Mouse (Mus musculus): ENCODE measurements at regions not wholly inside any gene's neighbourhood (a gene's known extent, or its start where the extent isn't known, plus 50 kb on each side); places are given as distances from the start of the nearest gene placed in this dataset.

GRCm38 (mm10) chr12:46507829-46508228 is 310.9 kb downstream of the Nova1 start:
- Histone ChIP-seq H3K9ac (ENCODE audit: low read depth, low read length) (no peak overlapping the region), H3K79me2 (replicated peaks; ENCODE audit: control insufficient read depth, insufficient read depth, low read length) (no peaks in the 10 kb centered on the region), H3K27ac (no peak overlapping the region), H3K36me3 (ENCODE audit: control insufficient read depth, insufficient read depth, low read length) (no peaks in the 10 kb centered on the region), H3K27me3 (ENCODE audit: control insufficient read depth, insufficient read depth, low read length) (no peaks in the 10 kb centered on the region), H3K4me1 (ENCODE audit: control insufficient read depth, insufficient read depth, low read length) (no peaks in the 10 kb centered on the region), H3K4me3 (no peak overlapping the region)
- intact Hi-C loops (cut with DNase I), result no loop called here
- 52% methylated on average over 3 of the region's 3 CpGs for WGBS
- no peak for TF ChIP-seq POLR2A (IDR thresholded peaks at IDR 0.05; ENCODE audit: insufficient read depth, low read depth, low read length)
- no peak for TF ChIP-seq CTCF (IDR thresholded peaks at IDR 0.05)
- no peak for TF ChIP-seq EP300 (IDR thresholded peaks at IDR 0.05; ENCODE audit: insufficient read depth, low read depth, low read length)
- no peak for DNase-seq

GRCm38 (mm10) chr12:46492465-46492864 is 326.3 kb downstream of the Nova1 start:
- Histone ChIP-seq H3K27ac (no peak overlapping the region), H3K4me3 (no peak overlapping the region), H3K4me1 (ENCODE audit: control insufficient read depth, insufficient read depth, low read length) (no peaks in the 10 kb centered on the region), H3K27me3 (ENCODE audit: control insufficient read depth, insufficient read depth, low read length) (no peaks in the 10 kb centered on the region), H3K36me3 (ENCODE audit: control insufficient read depth, insufficient read depth, low read length) (no peaks in the 10 kb centered on the region), H3K9ac (ENCODE audit: low read depth, low read length) (no peak overlapping the region), H3K79me2 (replicated peaks; ENCODE audit: control insufficient read depth, insufficient read depth, low read length) (no peaks in the 10 kb centered on the region)
- WGBS, result 82% methylated on average over 6 of the region's 6 CpGs
- intact Hi-C loops (cut with DNase I), result no loop called here
- no peak for TF ChIP-seq EP300 (IDR thresholded peaks at IDR 0.05; ENCODE audit: insufficient read depth, low read depth, low read length)
- TF ChIP-seq POLR2A (IDR thresholded peaks at IDR 0.05; ENCODE audit: insufficient read depth, low read depth, low read length), result no peak
- no peak for TF ChIP-seq CTCF (IDR thresholded peaks at IDR 0.05)
- DNase-seq, result no peak

- no peak for TF ChIP-seq CTCF (IDR thresholded peaks at IDR 0.05)
- TF ChIP-seq EP300 (IDR thresholded peaks at IDR 0.05; ENCODE audit: insufficient read depth, low read depth, low read length), result no peak
- TF ChIP-seq POLR2A (IDR thresholded peaks at IDR 0.05; ENCODE audit: insufficient read depth, low read depth, low read length), result no peak
- no peak overlapping the region for H3K4me3 ChIP-seq
- intact Hi-C loops (cut with DNase I), result no loop called here
- H3K36me3 ChIP-seq (ENCODE audit: control insufficient read depth, insufficient read depth, low read length), result no peaks in the 10 kb centered on the region
- no peaks in the 10 kb centered on the region for H3K79me2 ChIP-seq (replicated peaks; ENCODE audit: control insufficient read depth, insufficient read depth, low read length)
- no peaks in the 10 kb centered on the region for H3K27me3 ChIP-seq (ENCODE audit: control insufficient read depth, insufficient read depth, low read length)
- DNase-seq, result no peak
- H3K4me1 ChIP-seq (ENCODE audit: control insufficient read depth, insufficient read depth, low read length), result no peaks in the 10 kb centered on the region
- H3K9ac ChIP-seq (ENCODE audit: low read depth, low read length), result no peak overlapping the region
- no peak overlapping the region for H3K27ac ChIP-seq
Measured at GRCm38 (mm10) chr12:46450888-46451287, 367.8 kb downstream of the Nova1 start.

GRCm38 (mm10) chr12:46444644-46445313 is 373.9 kb downstream of the Nova1 start:
- H3K27ac ChIP-seq, result no peak overlapping the region
- no peaks in the 10 kb centered on the region for H3K79me2 ChIP-seq (replicated peaks; ENCODE audit: control insufficient read depth, insufficient read depth, low read length)
- no peak for DNase-seq
- intact Hi-C loops (cut with DNase I), result no loop called here
- H3K9ac ChIP-seq (ENCODE audit: low read depth, low read length), result no peak overlapping the region
- 67% methylated on average over 7 of the region's 7 CpGs for WGBS
- H3K27me3 ChIP-seq (ENCODE audit: control insufficient read depth, insufficient read depth, low read length), result no peaks in the 10 kb centered on the region
- no peaks in the 10 kb centered on the region for H3K4me1 ChIP-seq (ENCODE audit: control insufficient read depth, insufficient read depth, low read length)
- H3K4me3 ChIP-seq, result no peak overlapping the region
- no peaks in the 10 kb centered on the region for H3K36me3 ChIP-seq (ENCODE audit: control insufficient read depth, insufficient read depth, low read length)
- TF ChIP-seq POLR2A (IDR thresholded peaks at IDR 0.05; ENCODE audit: insufficient read depth, low read depth, low read length) (no peak), EP300 (IDR thresholded peaks at IDR 0.05; ENCODE audit: insufficient read depth, low read depth, low read length) (no peak), CTCF (IDR thresholded peaks at IDR 0.05) (no peak)

GRCm38 (mm10) chr12:46419591-46419990 is 399.1 kb downstream of the Nova1 start:
- intact Hi-C loops (cut with DNase I), result no loop called here
- H3K79me2 ChIP-seq (replicated peaks; ENCODE audit: control insufficient read depth, insufficient read depth, low read length), result no peaks in the 10 kb centered on the region
- no peaks in the 10 kb centered on the region for H3K36me3 ChIP-seq (ENCODE audit: control insufficient read depth, insufficient read depth, low read length)
- no peaks in the 10 kb centered on the region for H3K4me1 ChIP-seq (ENCODE audit: control insufficient read depth, insufficient read depth, low read length)
- H3K27me3 ChIP-seq (ENCODE audit: control insufficient read depth, insufficient read depth, low read length), result no peaks in the 10 kb centered on the region
- H3K27ac ChIP-seq, result no peak overlapping the region
- no peak for TF ChIP-seq CTCF (IDR thresholded peaks at IDR 0.05)
- TF ChIP-seq POLR2A (IDR thresholded peaks at IDR 0.05; ENCODE audit: insufficient read depth, low read depth, low read length), result no peak
- TF ChIP-seq EP300 (IDR thresholded peaks at IDR 0.05; ENCODE audit: insufficient read depth, low read depth, low read length), result no peak
- H3K9ac ChIP-seq (ENCODE audit: low read depth, low read length), result no peak overlapping the region
- WGBS, result 65% methylated on average over 4 of the region's 4 CpGs
- no peak overlapping the region for H3K4me3 ChIP-seq
- no peak for DNase-seq

GRCm38 (mm10) chr12:46418990-46419389 is 399.7 kb downstream of the Nova1 start:
- WGBS, result 77% methylated on average over 4 of the region's 4 CpGs
- H3K9ac ChIP-seq (ENCODE audit: low read depth, low read length), result no peak overlapping the region
- H3K36me3 ChIP-seq (ENCODE audit: control insufficient read depth, insufficient read depth, low read length), result no peaks in the 10 kb centered on the region
- TF ChIP-seq POLR2A (IDR thresholded peaks at IDR 0.05; ENCODE audit: insufficient read depth, low read depth, low read length) (no peak), CTCF (IDR thresholded peaks at IDR 0.05) (no peak), EP300 (IDR thresholded peaks at IDR 0.05; ENCODE audit: insufficient read depth, low read depth, low read length) (no peak)
- no peak overlapping the region for H3K27ac ChIP-seq
- H3K4me3 ChIP-seq, result no peak overlapping the region
- no peaks in the 10 kb centered on the region for H3K27me3 ChIP-seq (ENCODE audit: control insufficient read depth, insufficient read depth, low read length)
- intact Hi-C loops (cut with DNase I), result no loop called here
- no peak for DNase-seq
- no peaks in the 10 kb centered on the region for H3K4me1 ChIP-seq (ENCODE audit: control insufficient read depth, insufficient read depth, low read length)
- H3K79me2 ChIP-seq (replicated peaks; ENCODE audit: control insufficient read depth, insufficient read depth, low read length), result no peaks in the 10 kb centered on the region
